Mouse (Mus musculus) testis, adult 2 months (tissue): Measurements from ENCODE around the gene Cd79b.

Experiments
- CTCF ChIP-seq: fragments of 200-500 bp; IDR thresholded peaks from 2 replicates; pipeline ENCODE4 v1.5.1; 2012; ENCODE audit warnings: low read depth, mild to moderate bottlenecking, inconsistent platforms, low read length, moderate library complexity; ENCODE audit not compliant: control insufficient read depth, insufficient read depth, insufficient replicate concordance
- POLR2A ChIP-seq: fragments of 200-500 bp; IDR thresholded peaks from 2 replicates; pipeline ENCODE4 v1.6.1; 2012; ENCODE audit warnings: low read depth, mild to moderate bottlenecking, inconsistent platforms, low read length, moderate library complexity; ENCODE audit not compliant: control insufficient read depth

DNA sequence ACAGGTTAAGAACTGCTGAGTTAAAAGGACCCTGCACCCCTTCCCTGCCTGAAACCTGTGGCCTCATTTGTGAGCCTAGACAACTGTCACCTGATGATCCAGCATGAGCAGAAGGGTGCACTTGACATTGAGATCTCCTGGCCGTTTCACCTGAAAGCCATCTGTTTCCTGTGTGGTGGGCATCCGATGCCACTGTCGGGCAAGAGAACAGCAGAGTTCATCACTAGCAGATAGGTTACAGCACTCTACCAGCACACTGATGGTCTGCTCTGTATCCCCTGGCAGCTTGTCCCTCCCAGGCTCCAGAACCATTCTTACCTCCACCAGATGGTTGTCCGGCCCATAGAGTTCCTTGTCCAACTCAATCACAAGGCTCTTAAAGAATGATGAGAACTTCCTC is 49.0 kb downstream of the Cd79b start:
- TF ChIP-seq CTCF (no peak), POLR2A (no peak)
